Mouse (Mus musculus) heart, postnatal 0 days (tissue): ENCODE measurements at regions not wholly inside any gene's neighbourhood (a gene's known extent, or its start where the extent isn't known, plus 50 kb on each side); places are given as distances from the start of the nearest gene placed in this dataset.

Experiments
- ATAC-seq: fragments of 200-750 bp; cut with Nextera tagmentation; 2 replicates; pipeline ENCODE4 v1.8.0; 2017; ENCODE audit warnings: low read depth, moderate number of reproducible peaks, moderate library complexity; ENCODE audit not compliant: insufficient read depth
- DNase-seq: peaks from one replicate; pipeline ENCODE4 v3.0.0-alpha.2; 2016; ENCODE audit warnings: low spot score
- H3K27ac ChIP-seq: fragments of 300-500 bp; sonication (generic); 2 replicates; pipeline ENCODE4 v1.5.1; 2014; ENCODE audit warnings: low read depth, mild to moderate bottlenecking
- H3K27me3 ChIP-seq: fragments of 300-500 bp; sonication (generic); 2 replicates; pipeline ENCODE4 v1.6.1; 2014; ENCODE audit warnings: low read length, mixed read lengths; ENCODE audit not compliant: control insufficient read depth, insufficient read depth
- H3K36me3 ChIP-seq: fragments of 300-500 bp; sonication (generic); replicated peaks from 2 replicates; pipeline ENCODE4 v1.6.1; 2014; ENCODE audit warnings: low read length, mixed read lengths; ENCODE audit not compliant: control insufficient read depth, insufficient read depth
- H3K4me1 ChIP-seq: fragments of 300-500 bp; sonication (generic); 2 replicates; pipeline ENCODE4 v1.6.1; 2014; ENCODE audit warnings: antibody characterized with exemption; ENCODE audit not compliant: control insufficient read depth, insufficient read depth
- H3K4me2 ChIP-seq: fragments of 300-500 bp; sonication (generic); 2 replicates; pipeline ENCODE4 v1.6.1; 2014; ENCODE audit warnings: low read depth, mild to moderate bottlenecking, low read length, moderate library complexity
- H3K4me3 ChIP-seq: fragments of 300-500 bp; sonication (generic); 2 replicates; pipeline ENCODE4 v1.5.1; 2014; ENCODE audit warnings: low read depth, low read length
- H3K9ac ChIP-seq: fragments of 300-500 bp; sonication (generic); replicated peaks from 2 replicates; pipeline ENCODE4 v1.6.1; 2014; ENCODE audit warnings: low read depth, low read length, mixed read lengths
- H3K9me3 ChIP-seq: fragments of 300-500 bp; sonication (generic); replicated peaks from 2 replicates; pipeline ENCODE4 v1.6.1; 2016; ENCODE audit warnings: low read length; ENCODE audit not compliant: control insufficient read depth
- CTCF ChIP-seq: IDR thresholded peaks from 2 replicates; pipeline ENCODE4 v1.5.1; 2016; ENCODE audit warnings: antibody characterized with exemption, control low read depth, low read depth
- EP300 ChIP-seq: IDR thresholded peaks from 2 replicates; pipeline ENCODE4 v1.6.1; 2016; ENCODE audit warnings: antibody characterized with exemption, low read depth
- WGBS: fragments of 180-500 bp; shearing (Covaris S2); extraction: QIAGEN DNeasy Blood & Tissue Kit; methylation state at CpG from one replicate; pipeline ENCODE4 v1.1.7; 2014; 5-methylcytosine and 5-hydroxymethylcytosine counted together

GRCm38 (mm10) chr6:117609476-117610404 is 231.2 kb upstream of the Zfp637 start:
- WGBS, result 63% methylated on average over 11 of the region's 11 CpGs
- no peak for TF ChIP-seq CTCF
- no peak for TF ChIP-seq EP300
- H3K4me2 ChIP-seq, result no peak overlapping the region
- H3K4me1 ChIP-seq, result peaks cover 33% of the 10 kb centered on the region
- H3K36me3 ChIP-seq, result no peaks in the 10 kb centered on the region
- H3K27me3 ChIP-seq, result 0 out of 2 replicates have a peak, but pooled peaks cover 12% of the 10 kb centered on the region
- peaks cover 3% of the 10 kb centered on the region; the same call in 1 of the 2 replicates for H3K9me3 ChIP-seq
- H3K27ac ChIP-seq, result no peak overlapping the region
- no peak overlapping the region for H3K9ac ChIP-seq
- ATAC-seq, result no peak
- no peak for DNase-seq
- H3K4me3 ChIP-seq, result no peak overlapping the region

GRCm38 (mm10) chr6:117611281-117611680 is 229.7 kb upstream of the Zfp637 start:
- WGBS, result 76% methylated on average over 10 of the region's 10 CpGs
- ATAC-seq, result no peak

GRCm38 (mm10) chr6:117611965-117612364 is 229.0 kb upstream of the Zfp637 start:
- whole genome bisulfite sequencing, result 95% methylated on average over 8 of the region's 8 CpGs
- no peak overlapping the region for H3K27ac ChIP-seq
- ATAC-seq, result no peak

More at GRCm38 (mm10) chr6:117611281-117611680, 229.7 kb upstream of the Zfp637 start:
- Histone ChIP-seq H3K4me2 (no peak overlapping the region), H3K36me3 (no peaks in the 10 kb centered on the region), H3K9me3 (peaks cover 3% of the 10 kb centered on the region; the same call in 1 of the 2 replicates), H3K27ac (no peak overlapping the region), H3K27me3 (0 out of 2 replicates have a peak, but pooled peaks cover 17% of the 10 kb centered on the region), H3K9ac (no peak overlapping the region), H3K4me1 (peaks cover 18% of the 10 kb centered on the region), H3K4me3 (no peak overlapping the region)
- DNase-seq, result no peak
- TF ChIP-seq EP300 (no peak), CTCF (no peak)

GRCm38 (mm10) chr6:117612421-117612820 is 228.6 kb upstream of the Zfp637 start:
- peaks cover 3% of the 10 kb centered on the region; the same call in 1 of the 2 replicates for H3K9me3 ChIP-seq
- H3K27ac ChIP-seq, result no peak overlapping the region
- H3K4me2 ChIP-seq, result no peak overlapping the region
- H3K9ac ChIP-seq, result no peak overlapping the region
- WGBS, result 86% methylated on average over 8 of the region's 8 CpGs
- ATAC-seq, result no peak
- H3K36me3 ChIP-seq, result no peaks in the 10 kb centered on the region
- no peak for TF ChIP-seq CTCF
- no peak for TF ChIP-seq EP300
- peaks cover 11% of the 10 kb centered on the region for H3K4me1 ChIP-seq
- DNase-seq, result no peak
- H3K27me3 ChIP-seq, result 0 out of 2 replicates have a peak, but pooled peaks cover 21% of the 10 kb centered on the region
- no peak overlapping the region for H3K4me3 ChIP-seq

More at GRCm38 (mm10) chr6:117611965-117612364, 229.0 kb upstream of the Zfp637 start:
- Histone ChIP-seq H3K4me1 (peaks cover 13% of the 10 kb centered on the region), H3K9ac (no peak overlapping the region), H3K4me3 (no peak overlapping the region), H3K9me3 (peaks cover 3% of the 10 kb centered on the region; the same call in 1 of the 2 replicates), H3K27me3 (0 out of 2 replicates have a peak, but pooled peaks cover 21% of the 10 kb centered on the region), H3K4me2 (no peak overlapping the region), H3K36me3 (no peaks in the 10 kb centered on the region)
- TF ChIP-seq CTCF (no peak), EP300 (no peak)
- no peak for DNase-seq

GRCm38 (mm10) chr6:117613656-117614350 is 227.2 kb upstream of the Zfp637 start:
- Histone ChIP-seq H3K9me3 (no peaks in the 10 kb centered on the region), H3K36me3 (no peaks in the 10 kb centered on the region), H3K4me1 (peaks cover 14% of the 10 kb centered on the region), H3K27me3 (0 out of 2 replicates have a peak, but pooled peaks cover 22% of the 10 kb centered on the region), H3K4me3 (no peak overlapping the region), H3K4me2 (no peak overlapping the region), H3K9ac (no peak overlapping the region), H3K27ac (no peak overlapping the region)
- TF ChIP-seq EP300, result no peak
- TF ChIP-seq CTCF, result no peak
- ATAC-seq (no peak), DNase-seq (no peak)
- WGBS, result 69% methylated on average over 11 of the region's 11 CpGs
